Mouse (Mus musculus): ENCODE data around the gene Gm49391. TPM values are rescaled to one million over a fixed set of nuclear protein-coding genes. Genes with fewer than 3 reads are reported as not detected.
"Not testable (repeated sequence)": the region's sequence is repeated elsewhere in the genome, so short reads cannot be mapped to it uniquely, and the experiment has no call there.

Gene Gm49391
- polyA plus RNA-seq (2016; fragmentation: Nextera tagmentation; extraction: Ambion mirVana): 2.2 and 4.6 TPM in 2 replicates

- Histone ChIP-seq H3K4me2 (no peak within 1 kb of the TSS), H3K27me3 (replicated peaks) (no peaks in the 10 kb centered on the region), H3K9me3 (replicated peaks) (peaks cover 20% of the 10 kb centered on the region), H3K36me3 (peaks cover 3% of the 10 kb centered on the region; the same call in 1 of the 2 replicates), H3K4me1 (replicated peaks) (no peaks in the 10 kb centered on the region), H3K4me3 (no peak within 1 kb of the TSS), H3K9ac (no peak within 1 kb of the TSS), H3K27ac (ENCODE audit: poor library complexity, severe bottlenecking) (peak within 1 kb of the TSS; percentile 21; the same call in 1 of the 2 replicates)
- WGBS: 41% methylated on average over 5 of the region's 5 CpGs
- ATAC-seq (ENCODE audit: insufficient number of reproducible peaks, low FRiP score): peak; percentile 92
These were observed at the start of gene Gm49391, which contains the start of gene Ctla2a for GRCm38 (mm10) chr13:60936500-60936901. Gene Gm49391 (minus strand): TSS chr13:60936571. Gene Ctla2a (minus strand): TSS chr13:60936625.

GRCm38 (mm10) chr13:60972319-60972718 is 35.9 kb upstream of the Gm49391 start:
- H3K4me3 ChIP-seq; H3K4me2 ChIP-seq; H3K27me3 ChIP-seq (replicated peaks); H3K9me3 ChIP-seq (replicated peaks); H3K27ac ChIP-seq (ENCODE audit: poor library complexity, severe bottlenecking); H3K36me3 ChIP-seq; H3K9ac ChIP-seq; ATAC-seq (ENCODE audit: insufficient number of reproducible peaks, low FRiP score); H3K4me1 ChIP-seq (replicated peaks): not testable (repeated sequence)
- WGBS: 65% methylated on average over 4 of the region's 4 CpGs

- 31% methylated on average over 4 of the region's 5 CpGs for WGBS
- not testable (repeated sequence) for ATAC-seq (ENCODE audit: insufficient number of reproducible peaks, low FRiP score)
These were observed 27.6 kb upstream of the Gm49391 start for GRCm38 (mm10) chr13:60963985-60964384.

GRCm38 (mm10) chr13:60961706-60962105 is 25.3 kb upstream of the Gm49391 start:
- H3K9me3 ChIP-seq (replicated peaks): peaks cover 13% of the 10 kb centered on the region; the same call in 1 of the 2 replicates
- H3K36me3 ChIP-seq: no peaks in the 10 kb centered on the region
- H3K4me3 ChIP-seq: no peak overlapping the region
- no peak overlapping the region for H3K27ac ChIP-seq (ENCODE audit: poor library complexity, severe bottlenecking)
- H3K4me1 ChIP-seq (replicated peaks): no peaks in the 10 kb centered on the region
- no peak overlapping the region for H3K4me2 ChIP-seq
- 63% methylated on average over 5 of the region's 5 CpGs for WGBS
- no peaks in the 10 kb centered on the region for H3K27me3 ChIP-seq (replicated peaks)
- ATAC-seq (ENCODE audit: insufficient number of reproducible peaks, low FRiP score): no peak
- no peak overlapping the region for H3K9ac ChIP-seq

More at GRCm38 (mm10) chr13:60963985-60964384, 27.6 kb upstream of the Gm49391 start:
- H3K9me3 ChIP-seq (replicated peaks); H3K4me3 ChIP-seq; H3K4me1 ChIP-seq (replicated peaks); H3K4me2 ChIP-seq; H3K27me3 ChIP-seq (replicated peaks); H3K36me3 ChIP-seq; H3K27ac ChIP-seq (ENCODE audit: poor library complexity, severe bottlenecking); H3K9ac ChIP-seq: not testable (repeated sequence)

GRCm38 (mm10) chr13:60941884-60942283 is 5.5 kb upstream of the Gm49391 start, which contains the start of gene Tpbpa:
Gene Tpbpa (minus strand): TSS chr13:60941984.
- not testable (repeated sequence) for H3K4me3 ChIP-seq; H3K27me3 ChIP-seq (replicated peaks); ATAC-seq (ENCODE audit: insufficient number of reproducible peaks, low FRiP score); H3K9ac ChIP-seq; H3K4me1 ChIP-seq (replicated peaks); H3K27ac ChIP-seq (ENCODE audit: poor library complexity, severe bottlenecking); H3K36me3 ChIP-seq; H3K4me2 ChIP-seq
- 69% methylated on average over 3 of the region's 3 CpGs for WGBS
- H3K9me3 ChIP-seq (replicated peaks): peaks cover 16% of the 10 kb centered on the region; the same call in 1 of the 2 replicates

- not testable (repeated sequence) for H3K4me1 ChIP-seq (replicated peaks); H3K4me2 ChIP-seq; H3K36me3 ChIP-seq; H3K27ac ChIP-seq (ENCODE audit: poor library complexity, severe bottlenecking); H3K4me3 ChIP-seq; H3K27me3 ChIP-seq (replicated peaks); ATAC-seq (ENCODE audit: insufficient number of reproducible peaks, low FRiP score); H3K9ac ChIP-seq
- peaks cover 15% of the 10 kb centered on the region for H3K9me3 ChIP-seq (replicated peaks)
- 59% methylated on average over 2 of the region's 2 CpGs for WGBS
These were observed 881 bp downstream of the Gm49391 start, which contains the start of gene Gm49393 for GRCm38 (mm10) chr13:60935490-60935889. Gene Gm49393 (minus strand): TSS chr13:60935590.

GRCm38 (mm10) chr13:60904780-60905179 is 31.6 kb downstream of the Gm49391 start, which contains the start of gene Tpbpb:
Gene Tpbpb (minus strand): TSS chr13:60904880.
- not testable (repeated sequence) for H3K9me3 ChIP-seq (replicated peaks); H3K27me3 ChIP-seq (replicated peaks); H3K27ac ChIP-seq (ENCODE audit: poor library complexity, severe bottlenecking); ATAC-seq (ENCODE audit: insufficient number of reproducible peaks, low FRiP score); H3K4me2 ChIP-seq; H3K4me1 ChIP-seq (replicated peaks); H3K36me3 ChIP-seq; H3K4me3 ChIP-seq; H3K9ac ChIP-seq
- WGBS: 78% methylated on average over 2 of the region's 2 CpGs

DNA sequence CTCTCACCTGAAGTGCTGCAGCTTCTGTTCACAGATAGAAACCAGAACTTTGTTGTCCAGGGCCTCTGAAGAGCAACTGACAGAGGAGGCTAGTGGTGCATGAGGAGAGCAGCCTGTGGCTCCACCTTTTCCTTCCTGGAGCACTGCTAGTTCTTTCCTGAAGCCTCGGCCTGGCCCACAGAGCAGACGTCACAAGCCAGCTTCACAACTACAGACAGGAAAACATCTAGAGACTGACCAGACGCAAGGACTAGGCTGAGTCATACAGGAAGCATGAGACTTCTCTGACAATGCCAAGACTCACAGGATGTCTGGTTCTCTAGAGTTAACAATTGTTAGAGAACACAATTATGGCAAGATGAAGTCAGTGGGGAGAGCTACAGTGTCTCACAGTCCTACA is 39.0 kb downstream of the Gm49391 start, which contains the start of gene Ctla2b:
TSS of gene Ctla2b (minus strand) at position 120 of the 400 bp plus-strand sequence.
- no peak within 1 kb of the TSS for H3K9ac ChIP-seq
- no peak within 1 kb of the TSS for H3K4me2 ChIP-seq
- H3K9me3 ChIP-seq (replicated peaks): peaks cover 2% of the 10 kb centered on the region; the same call in 1 of the 2 replicates
- peak; percentile 93 for ATAC-seq (ENCODE audit: insufficient number of reproducible peaks, low FRiP score)
- H3K4me1 ChIP-seq (replicated peaks): no peaks in the 10 kb centered on the region
- no peak within 1 kb of the TSS for H3K4me3 ChIP-seq
- H3K36me3 ChIP-seq: no peaks in the 10 kb centered on the region
- 40% methylated on average over 3 of the region's 3 CpGs for WGBS
- no peaks in the 10 kb centered on the region for H3K27me3 ChIP-seq (replicated peaks)
- H3K27ac ChIP-seq (ENCODE audit: poor library complexity, severe bottlenecking): peak within 1 kb of the TSS; percentile 81

DNA sequence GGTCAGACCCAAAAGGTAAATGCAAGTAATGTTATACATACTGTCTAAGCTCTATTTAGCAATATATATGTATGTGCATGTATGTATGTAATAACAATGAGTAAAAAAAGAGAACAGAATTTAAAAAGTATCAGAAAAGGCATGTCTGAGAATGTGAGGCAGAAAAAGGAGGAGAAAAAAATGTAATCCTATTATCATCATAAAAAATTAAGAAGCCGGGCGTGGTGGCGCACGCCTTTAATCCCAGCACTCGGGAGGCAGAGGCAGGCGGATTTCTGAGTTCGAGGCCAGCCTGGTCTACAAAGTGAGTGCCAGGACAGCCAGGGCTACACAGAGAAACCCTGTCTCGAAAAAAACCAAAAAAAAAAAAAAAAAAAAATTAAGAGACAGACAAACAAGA is 39.6 kb downstream of the Gm49391 start, which contains the start of gene Gm49392:
TSS of gene Gm49392 (minus strand) at position 101 of the 400 bp plus-strand sequence.
- not testable (repeated sequence) for H3K27me3 ChIP-seq (replicated peaks); H3K4me3 ChIP-seq; H3K36me3 ChIP-seq; H3K4me1 ChIP-seq (replicated peaks); H3K9ac ChIP-seq; H3K4me2 ChIP-seq; ATAC-seq (ENCODE audit: insufficient number of reproducible peaks, low FRiP score); H3K9me3 ChIP-seq (replicated peaks)
- H3K27ac ChIP-seq (ENCODE audit: poor library complexity, severe bottlenecking): peak within 1 kb of the TSS; percentile 81
- WGBS: 85% methylated on average over 8 of the region's 8 CpGs

DNA sequence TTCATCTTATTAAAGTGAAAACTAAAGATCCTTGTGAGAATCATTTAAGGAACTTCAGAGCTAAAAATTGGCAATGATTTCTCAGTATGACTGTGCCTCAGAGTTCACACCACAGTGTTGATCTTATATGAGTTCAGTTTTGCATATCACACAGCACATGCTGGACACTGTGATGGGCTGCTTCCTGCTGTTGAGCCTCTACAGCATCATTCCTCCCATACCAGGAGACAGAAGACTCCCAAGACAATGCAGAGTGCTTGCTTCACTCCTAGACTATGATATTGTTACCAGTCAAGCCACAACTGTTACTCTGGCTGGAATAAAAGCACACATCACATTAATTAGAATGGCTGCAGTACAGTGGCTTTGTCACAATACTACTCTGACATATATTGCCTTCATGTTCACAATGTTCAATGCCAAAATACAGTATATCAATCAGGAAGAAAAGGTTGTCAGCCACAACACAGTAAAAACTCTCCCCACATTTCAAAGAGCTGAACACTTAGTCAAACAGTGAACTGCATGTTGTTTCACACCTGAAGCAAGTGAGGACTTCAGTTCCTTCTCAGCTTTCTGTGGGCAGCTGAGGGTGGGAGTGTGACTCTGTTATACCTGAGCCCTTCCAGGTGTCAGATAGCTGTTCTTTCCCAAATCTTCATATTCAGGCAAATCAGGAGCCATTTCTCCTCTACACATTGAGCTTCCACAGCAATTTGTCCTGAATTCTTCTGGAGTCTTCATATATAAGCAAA is 40.8 kb downstream of the Gm49391 start:
- H3K9me3 ChIP-seq (replicated peaks): peaks cover 2% of the 10 kb centered on the region
- H3K9ac ChIP-seq: no peak overlapping the region
- no peaks in the 10 kb centered on the region for H3K4me1 ChIP-seq (replicated peaks)
- no peak overlapping the region for H3K4me3 ChIP-seq
- no peak for ATAC-seq (ENCODE audit: insufficient number of reproducible peaks, low FRiP score)
- no peaks in the 10 kb centered on the region for H3K27me3 ChIP-seq (replicated peaks)
- no peak overlapping the region for H3K4me2 ChIP-seq
- H3K27ac ChIP-seq (ENCODE audit: poor library complexity, severe bottlenecking): no peak overlapping the region
- no peaks in the 10 kb centered on the region for H3K36me3 ChIP-seq

DNA sequence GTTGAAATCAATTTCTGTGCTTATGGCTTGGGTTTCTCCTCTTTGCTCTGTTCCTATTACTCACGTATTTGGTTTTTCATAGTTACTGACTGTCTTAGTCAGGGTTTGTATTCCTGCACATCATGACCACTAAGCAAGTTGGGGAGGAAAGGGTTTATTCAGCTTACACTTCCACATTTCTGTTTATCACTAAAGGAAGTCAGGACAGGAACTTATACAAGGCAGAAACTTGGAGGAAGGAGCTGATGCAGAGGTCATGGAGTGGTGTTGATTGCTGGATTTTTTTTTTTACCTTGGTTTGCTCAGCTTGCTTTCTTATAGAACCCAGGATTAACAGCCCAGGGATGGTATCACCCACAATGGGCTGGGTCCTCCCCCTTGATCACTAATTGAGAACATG is 44.1 kb downstream of the Gm49391 start:
- WGBS: 76% methylated on average over 1 of the region's 1 CpGs
- Histone ChIP-seq H3K36me3 (no peaks in the 10 kb centered on the region), H3K9ac (no peak overlapping the region), H3K4me1 (replicated peaks) (no peaks in the 10 kb centered on the region), H3K9me3 (replicated peaks) (peaks cover 2% of the 10 kb centered on the region), H3K27ac (ENCODE audit: poor library complexity, severe bottlenecking) (no peak overlapping the region), H3K27me3 (replicated peaks) (no peaks in the 10 kb centered on the region), H3K4me2 (no peak overlapping the region), H3K4me3 (no peak overlapping the region)
- no peak for ATAC-seq (ENCODE audit: insufficient number of reproducible peaks, low FRiP score)
